Mouse (Mus musculus) WW6 (cell line): ENCODE measurements around the gene Pdzd7.

Source experiments
- DNase-seq: peaks from one replicate; pipeline ENCODE4 v3.0.0-alpha.2; 2013; ENCODE audit warnings: low read depth, low spot score

Pdzd7 gene

DNA sequence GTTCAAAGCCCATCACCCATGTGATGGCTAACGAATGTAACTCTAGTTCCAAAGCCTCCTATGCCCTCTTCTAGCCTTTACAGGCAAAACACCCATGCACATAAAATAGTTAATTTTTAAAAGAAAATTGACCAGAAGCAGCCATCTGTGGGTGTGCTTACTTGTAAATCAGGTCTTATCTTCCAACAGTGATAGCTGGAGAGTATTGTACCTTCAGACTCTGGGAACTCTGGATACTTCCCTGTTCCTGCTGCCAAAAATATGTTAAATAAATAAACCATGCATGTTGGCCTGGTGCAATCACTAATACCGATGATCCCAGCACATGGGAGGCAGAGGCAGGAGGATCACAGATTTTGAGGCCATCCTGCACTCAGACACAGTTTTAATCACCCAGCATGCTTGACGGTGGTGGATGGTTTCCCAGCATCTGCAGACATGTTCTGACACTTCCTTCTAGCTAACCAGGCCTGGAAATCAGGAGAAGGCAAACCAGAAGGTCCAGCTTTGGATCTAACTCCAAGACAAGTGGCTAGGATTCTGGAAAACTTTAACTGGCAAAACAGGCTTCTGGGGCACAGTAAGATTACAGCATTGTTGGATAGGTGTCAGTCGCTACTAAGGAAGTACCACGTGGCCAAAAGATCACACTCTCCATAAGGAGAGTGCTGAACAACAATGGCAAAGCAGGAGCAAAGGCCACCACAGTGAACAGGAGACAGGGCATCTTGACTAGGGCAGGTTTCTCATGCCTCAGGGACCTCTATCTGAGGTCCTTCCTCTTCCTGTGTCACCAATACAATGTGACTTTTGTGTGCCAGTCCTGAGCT, 60.1 kb downstream of the Pdzd7 start:
- DNase-seq, result no peak

DNA sequence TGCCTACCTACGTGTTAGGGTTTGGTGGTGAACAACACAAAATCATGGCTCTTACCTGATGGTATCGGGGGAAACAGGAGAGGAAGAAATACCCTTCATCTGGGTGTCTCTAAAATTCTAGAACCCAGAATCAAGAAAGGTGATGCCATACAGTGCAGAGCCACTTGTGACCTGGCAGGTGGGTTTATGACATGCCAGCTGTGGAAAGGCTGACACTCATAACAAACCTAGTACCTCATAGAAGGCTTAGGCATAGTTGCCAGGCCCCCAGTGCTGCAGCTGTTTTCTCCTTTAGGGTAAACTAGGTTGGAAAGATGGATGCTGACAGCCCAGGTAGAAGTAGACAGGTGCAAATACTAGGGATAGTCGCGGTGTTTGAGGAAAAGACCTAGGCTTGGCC, 61.1 kb downstream of the Pdzd7 start:
- no peak for DNase-seq

DNA sequence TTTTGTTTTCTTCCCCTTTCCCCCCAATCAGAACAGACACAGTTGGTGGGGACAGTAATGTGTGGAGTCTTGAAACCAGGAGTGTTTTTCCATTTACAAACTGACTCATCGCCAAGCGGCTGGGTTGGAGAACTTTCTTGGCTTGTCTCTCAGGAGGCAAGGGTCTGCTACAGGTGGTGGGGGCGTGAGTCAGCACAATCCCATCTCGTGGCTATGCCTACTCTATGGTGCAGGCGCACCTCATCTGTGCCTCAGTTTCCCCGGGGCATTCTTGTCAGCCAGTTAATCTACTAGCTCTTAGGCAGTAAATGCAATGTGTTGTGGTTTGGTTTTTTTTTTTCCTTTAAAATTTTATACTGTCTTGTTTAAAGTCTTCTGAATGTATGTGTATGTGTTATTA, 62.2 kb downstream of the Pdzd7 start:
- no peak for DNase-seq

DNA sequence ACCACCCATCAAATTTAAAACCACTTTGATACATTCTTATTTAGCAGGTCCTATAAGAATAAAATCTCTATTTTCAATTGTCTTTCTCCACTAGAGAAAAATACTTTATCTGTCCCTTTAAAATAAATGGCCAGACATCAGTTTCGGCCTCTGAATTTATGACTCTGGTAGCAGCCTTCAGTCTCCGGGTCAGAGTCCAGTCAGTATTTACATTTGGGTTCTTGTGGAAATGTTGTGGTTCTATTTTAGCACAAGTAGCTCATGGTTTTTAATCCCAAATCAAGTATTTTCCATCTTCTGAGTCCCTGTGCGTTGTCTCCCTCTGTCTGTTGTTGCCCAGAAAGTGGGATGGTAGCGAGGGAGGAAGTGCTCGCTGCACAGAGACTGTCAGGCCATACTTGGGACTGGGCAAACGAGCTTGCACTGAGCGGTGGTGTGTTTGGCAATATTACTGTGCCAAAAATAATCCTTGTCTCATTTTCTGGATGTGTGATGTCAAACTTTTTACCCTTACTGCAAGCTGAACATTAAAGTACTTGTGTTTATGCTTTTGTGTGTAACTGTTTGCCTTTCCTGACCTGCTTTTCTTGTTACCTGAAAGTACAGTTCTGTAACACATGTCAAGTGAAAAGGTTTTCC, 62.9 kb downstream of the Pdzd7 start:
- DNase-seq, result no peak

DNA sequence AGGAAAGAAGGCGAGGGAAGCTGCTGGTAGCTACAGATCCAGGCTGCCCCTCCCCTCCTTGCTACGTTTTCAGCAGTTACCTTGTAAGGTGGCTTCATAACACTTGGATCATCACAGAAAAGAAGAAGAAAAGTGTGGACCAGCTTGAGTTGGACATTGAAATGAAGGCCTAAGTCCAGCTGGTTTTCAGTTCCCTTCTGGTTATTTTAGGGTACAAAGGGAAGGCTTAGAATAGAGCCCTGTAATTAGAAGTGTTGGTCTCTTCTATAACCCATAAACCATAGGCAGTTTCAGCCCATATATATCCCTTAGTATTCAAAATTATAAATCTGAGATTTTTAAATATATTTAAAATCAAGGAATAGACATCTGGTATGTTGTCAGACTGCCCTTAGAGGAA, 64.7 kb downstream of the Pdzd7 start:
- DNase-seq, result no peak

DNA sequence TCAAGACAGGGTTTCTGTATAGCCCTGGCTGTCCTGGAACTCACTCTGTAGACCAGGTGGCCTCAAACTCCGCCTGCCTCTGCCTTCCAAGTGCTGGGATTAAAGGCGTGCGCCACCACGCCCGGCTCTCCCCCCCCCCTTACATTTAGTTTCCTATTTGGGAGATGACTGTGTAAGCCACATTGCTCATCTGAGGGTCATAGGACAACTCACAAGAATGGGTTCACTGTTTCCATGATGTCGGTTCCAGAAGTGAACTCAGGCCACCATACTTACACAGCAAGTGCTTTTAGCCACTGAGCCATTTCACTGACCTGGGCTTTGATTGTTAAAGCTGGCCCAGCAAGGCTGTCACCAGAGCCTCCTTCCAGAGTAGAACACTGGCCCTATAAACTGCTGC, 68.4 kb downstream of the Pdzd7 start:
- DNase-seq, result no peak
